Mouse (Mus musculus) neural tube, embryonic 11.5 days (tissue): ENCODE measurements at regions not wholly inside any gene's neighbourhood (a gene's known extent, or its start where the extent isn't known, plus 50 kb on each side); places are given as distances from the start of the nearest gene placed in this dataset.
A peak's percentile ranks its signal among the peaks of the same experiment; 100 is the strongest.

Experiments used
- ATAC-seq: fragments of 200-750 bp; cut with Nextera tagmentation; 2 replicates; pipeline ENCODE4 v1.8.0; 2017; ENCODE audit warnings: moderate number of reproducible peaks, mild to moderate bottlenecking, moderate TSS enrichment, moderate library complexity; ENCODE audit not compliant: insufficient read depth, low FRiP score, low TSS enrichment
- DNase-seq: peaks from one replicate; pipeline ENCODE4 v3.0.0-alpha.2; 2015; ENCODE audit warnings: low spot score
- H3K27ac ChIP-seq: fragments of 300-500 bp; sonication (generic); 2 replicates; pipeline ENCODE4 v1.5.1; 2014; ENCODE audit warnings: low read depth, mild to moderate bottlenecking, low read length
- H3K27me3 ChIP-seq: fragments of 300-500 bp; sonication (generic); 2 replicates; pipeline ENCODE4 v1.6.1; 2014; ENCODE audit warnings: mild to moderate bottlenecking, low read length, mixed read lengths; ENCODE audit not compliant: control insufficient read depth, insufficient read depth
- H3K36me3 ChIP-seq: fragments of 300-500 bp; sonication (generic); 2 replicates; pipeline ENCODE4 v1.6.1; 2014; ENCODE audit warnings: mild to moderate bottlenecking, low read length, moderate library complexity, mixed read lengths; ENCODE audit not compliant: control insufficient read depth, insufficient read depth
- H3K4me1 ChIP-seq: fragments of 300-500 bp; sonication (generic); 2 replicates; pipeline ENCODE4 v1.6.1; 2014; ENCODE audit warnings: low read length, mixed read lengths; ENCODE audit not compliant: control insufficient read depth, insufficient read depth
- H3K4me2 ChIP-seq: fragments of 300-500 bp; sonication (generic); 2 replicates; pipeline ENCODE4 v1.6.1; 2014; ENCODE audit warnings: low read depth, mild to moderate bottlenecking, moderate library complexity
- H3K4me3 ChIP-seq: fragments of 300-500 bp; sonication (generic); 2 replicates; pipeline ENCODE4 v1.5.1; 2014; ENCODE audit warnings: low read depth, low read length
- H3K9ac ChIP-seq: fragments of 300-500 bp; sonication (generic); 2 replicates; pipeline ENCODE4 v1.6.1; 2014; ENCODE audit warnings: mild to moderate bottlenecking, low read length
- H3K9me3 ChIP-seq: fragments of 300-500 bp; sonication (generic); 2 replicates; pipeline ENCODE4 v1.6.1; 2016; ENCODE audit warnings: low read length; ENCODE audit not compliant: control insufficient read depth
- WGBS: fragments of 180-500 bp; shearing (Covaris S2); extraction: QIAGEN DNeasy Blood & Tissue Kit; methylation state at CpG from one replicate; pipeline ENCODE4 v1.1.7; 2014; 5-methylcytosine and 5-hydroxymethylcytosine counted together

GRCm38 (mm10) chr14:36499323-36499722 lies 404.6 kb downstream of the 4930474N05Rik start:
- no peak for ATAC-seq
- DNase-seq: no peak
- Histone ChIP-seq H3K27ac (no peak overlapping the region), H3K4me1 (no peaks in the 10 kb centered on the region), H3K27me3 (no peaks in the 10 kb centered on the region), H3K9ac (no peak overlapping the region), H3K36me3 (no peaks in the 10 kb centered on the region), H3K9me3 (no peaks in the 10 kb centered on the region), H3K4me2 (no peak overlapping the region), H3K4me3 (no peak overlapping the region)
- 93% methylated on average over 2 of the region's 2 CpGs for WGBS

DNA sequence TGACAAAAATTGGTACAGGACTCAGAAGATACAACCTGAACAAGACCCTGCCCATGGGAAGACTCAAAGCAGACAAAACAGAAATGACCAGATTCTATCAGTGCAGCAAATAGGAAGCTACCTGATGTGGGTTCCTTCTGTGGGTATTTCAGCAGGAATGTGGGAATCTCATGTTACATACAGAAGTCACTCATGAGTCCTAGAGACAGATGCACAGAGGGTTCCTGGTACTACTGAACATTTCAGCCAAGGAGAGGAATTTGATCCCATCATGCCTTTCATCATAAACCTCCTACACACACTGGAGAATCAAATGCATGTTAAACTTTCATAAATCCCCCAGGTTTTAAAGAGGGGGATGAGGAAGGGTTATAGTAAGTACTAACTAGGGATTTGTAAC lies 390.8 kb downstream of the 4930474N05Rik start:
- DNase-seq: no peak
- Histone ChIP-seq H3K4me1 (no peaks in the 10 kb centered on the region), H3K27ac (no peak overlapping the region), H3K4me3 (no peak overlapping the region), H3K27me3 (no peaks in the 10 kb centered on the region), H3K4me2 (no peak overlapping the region), H3K36me3 (no peaks in the 10 kb centered on the region), H3K9ac (no peak overlapping the region), H3K9me3 (no peaks in the 10 kb centered on the region)
- ATAC-seq: no peak

DNA sequence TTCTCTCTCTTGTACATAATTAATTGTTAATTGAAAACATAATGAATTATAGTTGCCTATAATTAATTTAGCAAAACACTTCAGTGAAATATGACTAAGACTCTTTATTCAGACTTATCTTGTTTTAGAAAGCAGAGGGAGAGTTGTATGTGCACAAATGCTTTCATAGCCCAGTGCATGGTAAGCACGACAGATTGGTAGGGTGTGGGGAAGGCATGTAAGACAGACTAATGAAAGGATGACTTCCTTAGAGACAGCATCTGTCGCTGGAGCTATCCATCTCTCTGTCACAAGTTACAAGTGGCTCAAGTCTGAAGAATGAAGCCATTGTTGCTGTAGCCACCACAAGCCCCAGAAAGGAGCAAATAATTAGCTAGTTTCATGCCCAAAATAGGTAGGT lies 376.9 kb downstream of the 4930474N05Rik start:
- no peaks in the 10 kb centered on the region for H3K36me3 ChIP-seq
- no peak for DNase-seq
- no peak overlapping the region for H3K4me2 ChIP-seq
- no peak overlapping the region for H3K9ac ChIP-seq
- no peaks in the 10 kb centered on the region for H3K27me3 ChIP-seq
- H3K4me3 ChIP-seq: no peak overlapping the region
- no peak; the same call in 1 of the 2 replicates for ATAC-seq
- 35% methylated on average over 2 of the region's 2 CpGs for WGBS
- H3K9me3 ChIP-seq: no peaks in the 10 kb centered on the region
- H3K27ac ChIP-seq: no peak overlapping the region
- H3K4me1 ChIP-seq: no peaks in the 10 kb centered on the region

DNA sequence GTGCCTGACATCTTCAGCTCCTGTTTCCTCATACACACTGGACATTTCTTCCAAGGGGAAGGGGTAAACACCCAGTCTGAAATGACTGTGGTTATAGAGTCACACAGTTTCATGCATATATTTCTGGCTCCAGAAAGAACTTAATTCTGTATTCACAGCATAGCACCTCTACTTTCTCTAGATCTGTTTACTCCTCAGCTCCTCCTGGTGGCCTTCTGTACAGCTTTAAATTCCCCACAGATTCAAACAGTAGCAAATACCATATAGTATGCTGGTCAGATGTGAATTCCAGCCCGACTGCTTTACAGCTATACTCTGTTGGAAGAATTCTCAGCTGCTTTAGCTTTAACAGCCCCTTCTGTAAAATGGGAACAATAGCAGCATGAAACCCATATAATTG lies 375.6 kb downstream of the 4930474N05Rik start:
- no peak overlapping the region for H3K9ac ChIP-seq
- no peak for DNase-seq
- no peaks in the 10 kb centered on the region for H3K9me3 ChIP-seq
- ATAC-seq: no peak
- H3K4me3 ChIP-seq: no peak overlapping the region
- H3K4me1 ChIP-seq: no peaks in the 10 kb centered on the region
- no peak overlapping the region for H3K27ac ChIP-seq
- WGBS: 67% methylated on average over 1 of the region's 1 CpGs
- H3K4me2 ChIP-seq: no peak overlapping the region
- no peaks in the 10 kb centered on the region for H3K36me3 ChIP-seq
- no peaks in the 10 kb centered on the region for H3K27me3 ChIP-seq

GRCm38 (mm10) chr14:36453049-36453448 lies 358.3 kb downstream of the 4930474N05Rik start:
- Histone ChIP-seq H3K27me3 (no peaks in the 10 kb centered on the region), H3K4me3 (no peak overlapping the region), H3K36me3 (no peaks in the 10 kb centered on the region), H3K9me3 (no peaks in the 10 kb centered on the region), H3K27ac (no peak overlapping the region), H3K4me2 (no peak overlapping the region), H3K9ac (no peak overlapping the region), H3K4me1 (no peaks in the 10 kb centered on the region)
- DNase-seq: no peak
- WGBS: 94% methylated on average over 1 of the region's 1 CpGs
- ATAC-seq: no peak

DNA sequence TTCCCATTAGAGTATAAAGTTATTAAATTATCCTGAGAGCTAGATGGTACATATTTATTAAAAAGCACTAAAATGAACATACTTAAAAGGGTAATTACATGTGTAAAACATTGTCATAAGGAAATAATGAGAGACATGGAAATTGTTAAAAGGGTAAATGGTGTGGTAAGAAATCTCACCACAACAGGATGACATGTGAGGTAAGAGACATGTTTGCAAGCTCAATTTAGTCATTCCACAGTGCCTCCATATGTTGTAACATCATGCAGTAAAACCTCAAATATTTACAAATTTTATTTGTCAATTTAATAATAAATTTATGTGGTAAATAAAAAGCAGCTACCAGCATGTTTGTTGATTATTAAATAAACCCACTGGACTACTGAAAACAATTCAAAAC lies 355.4 kb downstream of the 4930474N05Rik start:
- H3K4me1 ChIP-seq: no peaks in the 10 kb centered on the region
- no peak for DNase-seq
- H3K4me2 ChIP-seq: no peak overlapping the region
- H3K36me3 ChIP-seq: no peaks in the 10 kb centered on the region
- no peak for ATAC-seq
- no peak overlapping the region for H3K4me3 ChIP-seq
- H3K27ac ChIP-seq: no peak overlapping the region
- H3K9me3 ChIP-seq: no peaks in the 10 kb centered on the region
- H3K9ac ChIP-seq: no peak overlapping the region
- H3K27me3 ChIP-seq: no peaks in the 10 kb centered on the region

GRCm38 (mm10) chr14:36414656-36415273 lies 320.0 kb downstream of the 4930474N05Rik start:
- H3K4me3 ChIP-seq: no peak overlapping the region
- DNase-seq (peak; percentile 23), ATAC-seq (peak; percentile 71)
- H3K27me3 ChIP-seq: no peaks in the 10 kb centered on the region
- H3K9me3 ChIP-seq: no peaks in the 10 kb centered on the region
- WGBS: 45% methylated on average over 3 of the region's 3 CpGs
- no peaks in the 10 kb centered on the region for H3K36me3 ChIP-seq
- H3K4me1 ChIP-seq: no peaks in the 10 kb centered on the region
- no peak overlapping the region for H3K27ac ChIP-seq
- no peak overlapping the region for H3K4me2 ChIP-seq
- no peak overlapping the region for H3K9ac ChIP-seq

DNA sequence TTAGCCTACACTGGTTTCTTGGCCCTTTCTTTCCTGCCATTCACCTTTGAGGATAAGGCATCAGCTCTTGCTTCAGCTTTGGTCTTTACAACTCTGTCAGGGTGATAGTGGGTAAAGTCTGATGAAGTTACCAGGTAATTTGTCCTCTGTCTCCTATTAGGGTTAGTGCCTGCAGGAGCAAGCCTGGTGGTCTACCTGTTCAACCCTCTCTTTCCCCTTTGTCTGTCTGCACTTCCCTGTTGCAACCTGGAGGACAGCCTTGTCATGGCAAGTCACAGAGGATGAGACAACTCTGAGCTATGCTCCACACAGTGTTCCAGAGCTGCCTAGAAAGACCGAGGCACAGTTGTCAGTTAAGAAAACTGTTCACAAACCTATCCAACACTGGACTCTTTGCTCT lies 319.5 kb downstream of the 4930474N05Rik start:
- Histone ChIP-seq H3K4me2 (no peak overlapping the region), H3K27ac (no peak overlapping the region), H3K9ac (no peak overlapping the region), H3K9me3 (no peaks in the 10 kb centered on the region), H3K4me3 (no peak overlapping the region), H3K4me1 (no peaks in the 10 kb centered on the region), H3K27me3 (no peaks in the 10 kb centered on the region), H3K36me3 (no peaks in the 10 kb centered on the region)
- no peak for DNase-seq
- WGBS: 62% methylated on average over 1 of the region's 1 CpGs
- ATAC-seq: no peak
